Mouse (Mus musculus) cerebellum, postnatal 14 days (tissue): ENCODE results near the gene Sct.
"Not testable (repeated sequence)": the region's sequence is repeated elsewhere in the genome, so short reads cannot be mapped to it uniquely, and the experiment has no call there.

Experiments used
- DNase-seq, 2 experiments: peaks; one replicate each; pipeline ENCODE4 v3.0.0; 2021; ENCODE audit warnings: mixed read lengths in 2 of 2

Gene Sct

DNA sequence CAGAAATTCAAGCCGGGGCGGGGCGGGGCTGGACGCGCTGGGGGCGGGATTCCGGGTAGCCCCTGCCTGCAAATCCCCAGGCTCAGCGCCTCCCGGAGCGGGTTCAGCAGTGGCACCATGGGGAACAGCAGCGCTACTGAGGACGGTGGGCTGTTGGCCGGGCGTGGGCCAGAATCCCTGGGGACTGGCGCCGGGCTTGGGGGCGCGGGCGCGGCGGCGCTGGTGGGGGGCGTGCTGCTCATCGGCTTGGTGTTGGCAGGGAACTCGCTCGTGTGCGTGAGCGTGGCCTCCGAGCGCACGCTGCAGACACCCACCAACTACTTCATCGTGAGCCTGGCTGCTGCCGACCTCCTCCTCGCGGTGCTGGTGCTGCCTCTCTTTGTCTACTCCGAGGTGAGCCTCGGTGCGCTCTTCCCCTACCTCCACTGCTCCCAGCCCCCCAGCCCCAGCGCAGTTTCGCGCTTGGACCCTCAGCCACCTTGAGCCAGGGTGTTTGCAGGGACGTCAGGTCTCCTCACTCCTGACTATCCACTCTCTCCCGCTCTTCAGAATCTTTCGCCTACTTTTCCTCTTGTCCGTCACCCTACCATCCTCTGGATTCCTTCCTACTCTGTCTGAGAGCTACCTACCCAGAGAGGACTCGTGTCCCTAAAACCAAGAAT lies 13.1 kb upstream of the Sct start, which contains the start of gene Drd4:
TSS of gene Drd4 (plus strand) at position 86 of the 662 bp plus-strand sequence.
- peak in 1 of 2 experiments; percentile 38 for DNase-seq

DNA sequence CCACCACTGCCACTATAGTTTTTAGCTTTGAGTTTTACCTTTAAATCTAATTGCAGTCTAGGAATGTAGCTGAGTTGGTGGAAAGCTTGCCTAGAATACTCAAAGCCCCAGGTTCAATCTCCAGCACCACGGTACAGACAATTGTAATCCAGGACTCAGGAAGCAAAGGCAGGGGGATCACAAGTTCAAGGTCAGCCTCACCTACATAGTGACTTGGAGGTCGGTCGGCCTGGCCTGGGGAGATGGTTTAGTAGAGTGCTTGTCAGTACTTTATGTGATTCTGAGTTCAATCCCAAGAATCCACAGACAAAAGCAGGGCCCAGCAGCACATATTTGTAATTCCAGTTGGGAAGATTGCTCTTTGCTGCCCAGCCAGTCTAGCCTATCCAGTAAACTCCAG lies 9.1 kb upstream of the Sct start:
- no peak for DNase-seq

DNA sequence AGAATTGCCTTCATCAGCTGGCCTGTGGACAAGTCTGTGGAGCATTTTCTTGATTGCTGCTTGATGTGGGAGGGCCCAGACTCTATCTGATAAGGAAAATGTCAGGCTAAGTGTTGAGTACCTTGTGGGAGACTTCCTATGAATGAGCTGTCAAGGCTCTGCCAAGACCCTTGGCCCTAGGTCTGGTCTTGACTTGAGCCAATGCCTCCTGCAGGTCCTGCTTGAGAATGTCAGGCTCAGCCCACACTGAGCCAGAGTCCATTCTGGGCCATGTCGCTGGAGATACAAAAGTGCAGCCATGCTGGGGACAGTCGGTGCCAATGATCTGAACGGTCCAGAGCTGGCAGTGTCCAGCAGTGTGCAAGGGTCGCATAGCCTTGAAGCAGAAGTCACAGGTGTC lies 3.8 kb upstream of the Sct start:
- DNase-seq = peak in 1 of 2 experiments; percentile 59

DNA sequence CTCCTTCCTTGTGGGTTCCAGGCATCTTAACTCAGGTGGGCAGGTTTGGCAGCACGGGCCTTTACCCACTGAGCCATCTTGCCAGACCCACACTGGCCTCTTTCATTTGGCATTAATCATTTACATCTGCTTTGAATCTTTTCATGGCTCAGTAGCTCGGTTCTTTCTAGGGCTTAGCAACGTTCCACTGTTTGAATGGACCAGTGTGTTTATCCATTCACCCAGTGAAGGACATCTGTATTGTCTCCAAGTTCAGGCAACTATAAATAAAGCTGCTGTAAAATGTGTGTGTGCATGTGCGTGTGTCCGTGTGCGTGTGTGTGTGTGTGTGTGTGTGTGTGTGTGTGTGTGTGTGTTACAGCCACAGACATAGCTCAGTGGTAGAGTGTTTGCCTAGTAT lies 2.5 kb upstream of the Sct start:
- no peak for DNase-seq

DNA sequence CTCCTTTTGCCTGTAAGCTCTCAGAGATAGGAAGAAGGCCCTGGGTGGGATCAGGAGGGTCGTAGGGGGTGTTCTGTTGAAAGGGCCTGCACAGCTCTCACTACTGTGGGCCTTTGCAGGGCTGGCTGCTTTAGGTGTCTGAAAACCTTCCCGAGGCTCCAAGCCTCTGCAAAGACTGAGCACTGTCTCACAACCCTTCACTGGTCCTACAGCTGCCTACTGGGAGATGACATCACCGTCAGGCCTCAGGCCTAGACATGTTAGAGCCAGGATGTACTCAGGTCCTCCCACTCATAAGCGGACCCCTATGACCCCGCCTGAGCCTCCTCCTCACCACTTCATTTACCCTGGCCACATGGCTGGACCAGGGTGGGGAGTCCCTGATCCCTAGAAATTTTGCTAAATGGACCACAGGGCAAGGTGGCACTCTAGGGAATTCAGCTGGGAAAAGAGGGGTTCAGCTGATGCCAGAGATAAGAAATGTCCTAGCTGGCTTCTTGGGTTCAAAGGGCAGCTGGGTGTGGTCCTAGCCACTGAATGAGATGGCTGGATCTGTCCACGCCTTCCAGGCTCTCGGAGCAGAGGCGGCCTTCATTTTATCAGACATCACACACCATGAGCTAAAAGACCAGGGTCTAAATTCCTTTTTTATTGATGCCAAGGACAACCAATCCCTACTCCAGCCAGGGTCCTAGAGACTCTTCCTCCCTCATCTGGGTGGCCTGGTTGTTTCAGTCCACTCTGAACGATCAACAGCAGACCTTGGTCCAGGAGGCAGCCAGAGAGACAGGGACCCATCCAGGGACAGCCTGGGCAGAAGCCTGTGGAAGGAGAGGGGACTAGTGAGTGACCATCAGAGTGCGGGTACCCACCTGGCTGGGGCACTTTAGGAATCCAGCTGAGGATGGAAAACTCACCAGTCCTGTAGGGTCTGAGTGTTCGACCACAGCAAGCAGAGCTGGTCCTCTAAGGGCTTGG lies 943 bp downstream of the Sct start:
- no peak for DNase-seq

DNA sequence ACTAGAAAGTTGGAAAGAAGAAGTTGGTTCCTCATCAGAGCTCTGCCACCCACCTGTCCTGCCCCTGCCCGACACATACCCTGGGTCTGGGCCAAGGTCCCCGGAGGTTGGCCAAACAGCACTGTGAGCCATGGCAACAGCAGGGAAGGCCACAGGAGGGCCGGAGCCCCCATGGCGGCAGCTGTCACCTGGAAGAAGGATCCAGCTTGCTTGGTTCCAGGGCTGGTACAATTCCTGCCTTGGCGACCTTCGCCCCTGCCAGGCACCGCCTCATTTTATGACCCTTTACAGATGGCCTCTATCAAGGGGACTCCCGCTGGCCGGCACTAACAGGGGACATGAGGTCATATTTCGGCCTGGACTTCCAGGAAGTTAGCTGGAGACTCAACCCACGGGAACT lies 2.4 kb downstream of the Sct start, which contains the start of gene Cdhr5:
TSS of gene Cdhr5 (minus strand) at position 241 of the 400 bp plus-strand sequence.
- peak in 1 of 2 experiments; percentile 48 for DNase-seq

DNA sequence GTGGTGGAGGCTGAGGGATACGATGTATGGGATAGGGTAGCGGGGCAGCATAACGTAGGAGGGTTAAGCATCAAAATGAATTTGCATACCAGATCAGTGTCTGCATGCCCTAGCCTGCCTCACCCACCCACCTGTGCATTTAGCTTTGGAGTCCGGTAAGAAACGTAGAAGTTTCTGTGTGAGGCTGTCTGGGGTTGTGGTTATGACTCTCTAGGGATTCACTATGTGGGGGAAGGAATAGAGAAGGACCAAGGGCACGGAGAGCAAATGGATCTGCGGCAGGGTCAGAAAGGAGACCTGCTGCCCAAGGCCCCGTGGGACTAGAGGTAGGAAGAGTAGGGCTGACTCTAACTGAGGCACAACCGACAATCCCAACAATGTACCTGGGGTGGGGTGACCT lies 3.6 kb downstream of the Sct start:
- DNase-seq = no peak

DNA sequence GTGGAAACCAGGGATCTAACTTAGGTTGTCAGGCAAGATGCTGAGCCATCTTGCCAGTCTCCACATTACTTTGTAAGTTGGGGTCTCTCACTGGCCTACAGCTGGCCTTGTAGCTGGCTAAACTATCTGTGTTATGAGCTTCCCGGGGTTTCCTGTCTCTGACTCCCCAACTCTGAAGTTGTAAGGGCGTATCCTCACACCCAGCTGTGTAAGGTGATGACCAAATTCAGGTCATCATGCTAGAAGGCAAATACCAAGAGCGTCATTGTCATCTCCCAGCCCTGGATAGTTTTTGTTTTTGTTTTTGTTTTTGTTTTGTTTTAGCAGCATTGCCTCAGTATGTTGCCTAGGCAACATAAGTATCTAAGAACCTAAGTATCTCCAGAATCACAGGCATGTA lies 8.3 kb downstream of the Sct start:
- DNase-seq = no peak

DNA sequence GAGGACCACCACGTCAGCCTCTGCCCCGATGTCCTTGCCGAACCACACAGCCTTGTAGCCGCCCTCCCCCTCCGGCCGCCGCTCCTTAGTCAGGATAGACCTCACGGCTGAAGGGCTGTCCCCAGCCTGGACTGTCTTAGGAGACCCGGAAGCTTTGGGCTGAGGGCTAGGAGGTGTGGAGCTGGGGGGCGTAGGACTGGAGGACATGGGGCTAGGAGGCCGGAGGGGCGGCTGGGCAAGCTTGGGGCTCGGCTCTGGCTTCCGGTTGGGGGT lies 9.7 kb downstream of the Sct start:
- DNase-seq = no peak

DNA sequence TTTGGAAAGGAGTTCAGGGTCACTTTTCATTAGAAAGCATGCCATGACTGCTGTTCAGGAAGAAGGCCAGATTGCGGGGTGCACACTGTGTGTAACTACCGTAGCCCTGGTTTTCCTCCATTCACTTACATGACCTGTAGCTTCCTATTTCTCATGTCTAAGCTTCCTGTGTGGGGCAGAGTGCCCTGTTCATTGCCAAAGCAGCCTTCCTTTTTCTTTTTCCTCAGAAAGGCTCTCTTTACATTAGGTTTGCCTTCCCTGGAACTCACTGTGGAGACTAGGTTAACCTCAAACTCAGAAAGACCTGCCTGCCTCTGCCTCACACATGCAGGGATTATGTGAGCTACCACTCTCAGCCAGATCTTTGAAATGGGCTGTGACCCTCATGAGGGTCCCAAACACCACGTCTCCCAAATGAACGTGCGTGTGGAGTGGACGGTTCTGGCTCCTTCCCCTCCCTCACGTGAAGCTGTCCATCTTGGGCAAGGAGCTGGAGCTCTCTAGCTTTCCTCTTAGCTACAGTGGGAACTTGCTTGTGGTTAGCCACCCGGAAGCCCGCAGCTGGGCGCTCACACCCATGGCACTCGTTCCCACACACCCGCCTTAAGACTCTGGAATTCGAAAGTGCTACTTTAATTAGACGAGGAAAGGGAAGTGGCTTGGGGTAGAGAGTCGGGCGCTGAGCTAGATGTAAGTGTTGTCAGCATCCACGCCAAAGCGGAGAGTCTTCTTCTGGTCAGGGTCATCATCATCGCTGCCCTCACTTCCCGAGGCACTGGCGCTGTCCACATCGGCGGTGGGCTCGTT lies 10.3 kb downstream of the Sct start:
- no peak for DNase-seq

DNA sequence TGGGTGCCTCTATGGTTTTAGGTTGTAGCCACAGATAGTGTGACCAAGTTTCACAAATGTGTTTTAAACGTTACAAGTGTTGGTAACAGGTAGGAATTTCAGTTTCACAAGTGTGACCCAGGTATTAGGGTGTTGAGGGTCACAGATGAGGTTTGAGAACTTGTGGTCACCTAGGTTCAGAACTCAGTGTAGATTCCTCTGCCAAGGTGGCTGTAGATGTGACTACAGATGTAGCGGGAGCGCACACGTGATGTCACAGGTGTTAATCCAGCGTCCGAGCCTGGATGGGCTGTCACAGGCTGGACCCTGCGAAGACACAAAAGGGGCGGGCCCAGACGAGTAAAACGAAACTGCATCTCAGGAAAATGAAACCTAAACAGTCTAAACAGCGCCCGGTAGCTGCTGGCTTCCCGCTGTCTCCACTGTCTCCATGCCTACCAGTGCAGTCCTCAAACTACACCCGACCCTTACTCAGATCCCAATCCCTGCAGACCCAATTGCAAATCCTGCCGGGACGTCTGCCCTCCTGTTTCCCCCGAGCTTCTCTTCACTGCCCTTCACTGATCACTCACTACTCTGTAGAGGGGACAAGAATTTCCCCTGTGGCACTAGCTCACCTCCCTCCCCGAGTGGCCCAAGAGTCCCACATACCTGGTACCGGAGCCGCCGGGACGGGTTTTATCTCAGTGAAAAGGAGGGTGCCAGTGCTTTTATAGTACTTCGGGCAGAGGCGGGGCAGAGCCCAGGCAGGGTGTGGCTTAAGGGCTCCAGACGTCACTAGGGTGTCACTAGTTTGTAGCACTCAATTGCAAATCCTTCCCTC lies 13.0 kb downstream of the Sct start, which contains the start of gene Irf7:
TSS of gene Irf7 (minus strand) at position 743 of the 823 bp plus-strand sequence.
- DNase-seq = peak in 1 of 2 experiments; percentile 25

DNA sequence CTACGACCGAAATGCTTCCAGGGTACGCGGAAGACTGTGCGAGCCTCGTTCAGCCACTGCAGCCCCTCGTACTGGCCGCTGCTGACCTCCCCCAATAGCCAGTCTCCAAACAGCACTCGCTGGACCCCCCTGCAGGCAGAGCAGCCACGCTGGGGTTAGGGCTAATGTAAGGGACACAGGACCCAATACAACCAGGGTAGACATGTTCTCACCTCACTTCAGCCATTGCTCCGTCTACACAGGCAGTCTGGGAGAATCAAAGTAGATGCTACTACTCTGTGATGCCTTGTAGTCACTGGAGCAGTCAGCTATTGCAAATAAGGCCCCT lies 13.6 kb downstream of the Sct start:
- no peak for DNase-seq

DNA sequence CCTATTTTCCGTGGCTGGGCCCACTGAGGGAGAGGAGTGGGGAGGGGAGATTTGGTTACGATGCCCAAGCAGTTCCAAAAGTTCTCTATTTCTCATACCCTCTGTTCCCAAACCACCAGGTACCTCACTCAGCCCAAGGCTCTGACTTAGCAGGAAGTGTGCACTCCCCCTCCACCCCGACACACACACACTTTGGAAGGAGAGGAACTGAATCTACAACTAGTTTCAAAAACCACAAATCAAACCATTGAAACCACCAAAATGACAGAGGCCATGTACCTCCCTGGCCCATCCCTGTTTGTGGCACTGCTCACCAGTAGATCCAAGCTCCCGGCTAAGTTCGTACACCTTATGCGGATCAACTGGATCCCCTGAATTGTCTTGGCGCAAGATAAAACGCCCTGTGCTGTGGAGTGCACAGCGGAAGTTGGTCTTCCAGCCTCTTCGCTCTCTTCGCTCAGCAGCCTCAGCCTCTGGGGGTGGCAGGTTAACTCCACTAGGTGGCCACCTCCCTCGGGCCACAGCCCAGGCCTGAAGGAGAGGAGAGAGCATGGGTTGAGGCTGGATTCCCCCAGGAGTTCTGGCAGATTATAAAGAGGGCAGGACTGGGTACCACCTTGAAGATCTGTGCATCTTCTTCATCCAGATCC lies 14.0 kb downstream of the Sct start:
- DNase-seq = peak; percentile 37

DNA sequence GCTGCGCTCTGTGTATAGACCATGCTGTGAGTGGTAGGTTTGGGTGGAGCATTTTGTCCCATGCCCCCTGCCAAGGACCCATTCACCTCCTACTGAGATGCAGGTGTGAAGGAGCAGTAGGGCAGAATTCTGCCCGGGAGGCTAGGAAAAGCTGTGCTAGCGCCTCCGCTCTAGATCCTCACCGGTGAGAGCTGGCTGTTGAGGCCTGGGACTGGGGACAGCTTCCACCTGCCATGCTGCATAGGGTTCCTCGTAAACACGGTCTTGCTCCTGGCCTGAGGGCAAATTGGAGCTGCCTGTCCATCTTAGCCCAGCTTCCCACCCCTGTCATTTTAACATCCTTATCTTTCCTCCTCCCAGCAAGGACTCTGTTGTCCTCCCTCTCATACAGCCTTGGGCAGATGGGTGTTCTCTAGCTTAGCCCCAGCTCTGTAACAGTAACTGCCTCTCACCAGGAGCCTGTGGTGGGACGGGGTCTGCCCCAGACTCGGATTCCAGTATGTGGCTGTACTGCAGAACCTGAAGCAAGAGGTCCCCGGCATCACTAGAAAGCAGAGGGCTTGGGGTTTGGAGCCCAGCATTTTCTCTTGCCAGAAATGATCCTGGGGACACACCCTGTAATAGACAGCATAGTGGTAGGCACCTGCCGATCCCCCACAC lies 14.8 kb downstream of the Sct start:
- no peak for DNase-seq

DNA sequence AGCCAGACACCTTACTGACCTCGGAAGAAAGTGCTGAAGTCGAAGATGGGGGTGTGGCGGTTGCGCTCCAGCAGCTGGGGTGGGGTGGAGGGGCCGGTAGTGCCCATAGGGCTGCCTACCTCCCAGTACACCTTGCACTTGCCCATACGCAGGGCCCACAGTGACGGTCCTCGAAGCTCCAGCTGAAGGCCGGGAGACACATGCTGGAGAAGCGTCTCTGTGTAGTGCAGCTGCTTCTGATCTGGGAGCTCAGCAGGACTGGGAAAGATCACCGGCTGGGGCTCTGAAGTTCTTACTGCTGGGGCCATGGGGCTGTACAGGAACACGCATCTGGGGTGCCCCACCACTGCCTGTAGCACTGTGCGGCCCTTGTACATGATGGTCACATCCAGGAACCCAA lies 15.3 kb downstream of the Sct start:
- DNase-seq = no peak

DNA sequence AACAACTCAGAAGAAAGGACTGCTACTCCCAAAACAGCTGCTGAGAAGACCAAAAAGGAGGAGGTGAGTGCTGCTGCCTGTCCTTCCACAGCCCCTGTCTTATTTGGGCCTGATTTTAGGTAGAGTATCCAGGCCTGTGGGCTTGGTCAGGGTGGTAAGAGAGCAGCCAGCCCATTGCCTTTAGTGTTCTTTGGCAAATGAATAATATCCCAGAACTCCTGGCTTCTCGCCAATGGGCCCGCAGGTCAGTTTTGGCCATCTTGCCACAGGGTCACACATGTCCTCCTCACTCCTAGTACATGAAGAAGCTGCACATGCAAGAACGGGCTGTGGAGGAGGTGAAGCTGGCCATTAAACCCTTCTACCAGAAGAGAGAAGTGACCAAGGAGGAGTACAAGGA lies 17.5 kb downstream of the Sct start:
- peak; percentile 44 to 48 for DNase-seq

DNA sequence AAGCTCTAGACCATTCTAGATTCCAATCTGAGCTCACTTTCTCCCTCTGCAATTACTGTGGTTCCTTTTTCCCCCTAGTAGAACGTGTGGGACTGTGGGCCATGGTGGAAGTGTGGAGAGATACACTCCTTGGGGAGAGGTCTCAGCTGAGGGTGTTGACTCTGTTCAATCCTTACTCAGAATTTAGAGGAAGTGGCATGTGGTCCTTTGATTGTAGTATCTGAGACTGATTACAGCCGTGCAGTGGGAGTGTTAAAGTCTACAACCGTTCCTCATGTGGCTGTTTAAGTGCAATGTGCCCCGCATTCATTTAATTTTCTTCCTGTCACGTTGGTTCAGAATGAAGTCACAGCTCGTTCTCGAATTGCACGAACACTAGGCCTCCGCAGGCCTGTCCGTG lies 22.8 kb downstream of the Sct start:
- DNase-seq = no peak

DNA sequence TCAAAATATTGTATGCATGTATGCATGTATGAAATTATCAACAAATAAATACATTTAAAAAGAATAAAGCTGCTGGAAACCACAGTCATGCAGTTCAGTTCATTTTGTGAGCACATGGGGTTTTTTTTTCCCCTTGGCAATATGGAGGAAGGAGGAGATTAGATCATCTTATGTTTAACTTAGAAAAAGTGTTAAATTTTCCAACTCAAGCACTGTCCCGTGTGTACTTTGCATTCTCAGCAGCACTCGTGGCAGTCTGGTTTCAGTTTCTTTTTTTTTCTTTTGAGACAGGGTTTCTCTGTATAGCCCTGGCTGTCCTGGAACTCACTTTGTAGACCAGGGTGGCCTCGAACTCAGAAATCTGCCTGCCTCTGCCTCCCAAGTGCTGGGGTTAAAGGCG lies 28.4 kb downstream of the Sct start:
- not testable (repeated sequence) for DNase-seq

DNA sequence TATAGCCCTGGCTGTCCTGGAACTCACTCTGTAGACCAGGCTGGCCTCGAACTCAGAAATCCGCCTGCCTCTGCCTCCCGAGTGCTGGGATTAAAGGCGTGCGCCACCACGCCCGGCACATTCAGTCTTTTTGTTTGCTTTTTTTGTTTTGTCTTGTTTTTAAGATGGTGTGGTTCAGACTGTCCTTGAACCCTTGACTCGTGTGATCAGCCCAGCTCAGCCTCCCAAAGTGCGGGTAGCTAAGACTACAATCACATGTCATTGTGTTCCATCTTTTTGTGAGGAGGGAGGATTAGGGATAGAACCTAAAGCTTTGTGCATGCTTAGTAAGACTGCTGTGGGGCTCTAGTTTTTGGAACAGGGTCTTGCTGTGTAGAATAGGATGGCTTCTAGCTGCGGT lies 47.4 kb downstream of the Sct start:
- no peak for DNase-seq

DNA sequence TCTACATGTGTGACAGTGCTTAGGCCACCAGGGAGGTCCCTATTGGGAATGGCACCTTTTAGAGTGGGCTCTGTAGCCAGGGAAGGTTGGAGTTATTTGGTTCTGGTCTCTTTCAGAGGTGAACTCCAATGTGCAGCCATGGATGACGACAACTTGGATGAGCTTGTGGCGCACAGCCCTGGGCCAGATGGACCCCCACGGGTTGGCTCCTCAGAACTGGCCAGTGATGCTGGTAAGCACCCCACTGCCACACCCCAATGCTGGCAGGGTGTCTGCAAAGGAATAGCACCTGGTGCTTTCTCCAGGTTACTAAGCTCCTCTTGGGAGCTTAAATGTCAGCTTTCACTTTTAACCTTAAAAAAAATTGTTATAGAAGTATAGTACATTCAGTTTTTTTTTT lies 47.8 kb downstream of the Sct start:
- peak; percentile 51 to 68 for DNase-seq

DNA sequence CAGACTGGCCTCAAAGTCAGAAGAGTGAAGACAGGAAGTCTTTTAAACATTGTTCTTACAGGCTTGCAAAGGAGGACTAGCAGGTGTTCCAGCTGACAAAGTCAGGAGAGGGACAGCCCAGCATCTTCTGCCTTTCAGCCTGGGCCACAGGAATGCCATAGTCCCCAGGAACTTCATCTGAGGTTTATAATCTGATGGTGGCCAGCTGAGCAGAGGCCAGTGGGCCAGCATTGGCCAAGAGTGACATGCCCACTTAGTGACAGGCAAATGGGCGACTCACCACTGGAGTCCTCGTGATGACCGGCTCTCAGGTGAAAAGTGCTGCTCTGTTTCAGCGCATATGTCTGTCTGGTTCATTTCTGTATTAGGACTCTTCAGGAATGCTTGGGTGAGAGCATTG lies 48.4 kb downstream of the Sct start:
- DNase-seq = no peak
